Mouse (Mus musculus): ENCODE data around the gene Gm16451.
"Not testable (repeated sequence)": the region's sequence is repeated elsewhere in the genome, so short reads cannot be mapped to it uniquely, and the experiment has no call there.

Gm16451 gene

GRCm38 (mm10) chr7:22118145-22118544, at the start of gene Gm16451:
Gene Gm16451 (minus strand): TSS chr7:22118245.
- not testable (repeated sequence) for DNase-seq

- not testable (repeated sequence) for DNase-seq
Measured at GRCm38 (mm10) chr7:22163935-22164334, 45.9 kb upstream of the Gm16451 start, which contains the start of gene Vmn1r142. Gene Vmn1r142 (minus strand): TSS chr7:22164035.

GRCm38 (mm10) chr7:22134641-22135040, 16.6 kb upstream of the Gm16451 start, which contains the start of gene Gm10666:
Gene Gm10666 (minus strand): TSS chr7:22134741.
- not testable (repeated sequence) for DNase-seq

GRCm38 (mm10) chr7:22068757-22069156, 49.3 kb downstream of the Gm16451 start, which contains the start of gene Vmn1r139:
Gene Vmn1r139 (plus strand): TSS chr7:22069057.
- DNase-seq = not testable (repeated sequence)

Data from lung, postnatal 4 days (tissue).